9 mouse cellular contexts compared by ENCODE assay signal in genomic region chr14:56775416-56775815, GRCm38 (mm10). TPM values are rescaled to one million over a fixed set of nuclear protein-coding genes. Genes with fewer than 3 reads are reported as not detected.
A peak's percentile ranks its signal among the peaks of the same experiment; 100 is the strongest.
DNase-seq lines count a peak whose midpoint lies in the region; ATAC-seq and TF ChIP-seq lines count a peak whose summit lies in the region.
"Had no signal": no experiment of that assay in that cellular context is flagged by ENCODE, and none has a peak within 500 bp of the region (broad histone marks: within the 10 kb centered on the region; RNA-seq: fewer than 3 reads in every experiment).

No protein-coding gene starts in this region.

- no peaks in the 10 kb centered on the region for H3K9me3 ChIP-seq in kidney, postnatal 0 days (replicated peaks; ENCODE audit: low read length)
- no peaks in the 10 kb centered on the region for H3K9me3 ChIP-seq in forebrain, embryonic 10.5 days
- H3K9me3 ChIP-seq in limb, embryonic 10.5 days (replicated peaks): no peaks in the 10 kb centered on the region
- no peaks in the 10 kb centered on the region for H3K9me3 ChIP-seq in neural tube, embryonic 14.5 days (ENCODE audit: control insufficient read depth, low read length)

- no peak for TF ChIP-seq CTCF in kidney, postnatal 0 days (IDR thresholded peaks at IDR 0.05; ENCODE audit: low read depth)

- no peak overlapping the region for H3K9ac ChIP-seq in kidney, postnatal 0 days (ENCODE audit: low read depth, low read length)
- H3K9ac ChIP-seq in neural tube, embryonic 14.5 days (replicated peaks; ENCODE audit: low read depth, low read length): no peak overlapping the region

- no peak for DNase-seq in kidney, postnatal 0 days (ENCODE audit: low spot score)
- no peak for DNase-seq in kidney, adult 8-10 months
- DNase-seq in forebrain, embryonic 10.5 days (ENCODE audit: extremely low spot score, low spot score): no peak
- no peak for DNase-seq in limb, embryonic 10.5 days (ENCODE audit: low spot score)
- DNase-seq in cerebellum, adult 11 months: no peak
- DNase-seq in B cell, adult 2 months: no peak
- DNase-seq in kidney, adult 9 months: no peak

- ATAC-seq in kidney, postnatal 0 days (replicated peaks; ENCODE audit: low FRiP score, low read depth): no peak
- no peak for ATAC-seq in neural tube, embryonic 14.5 days (ENCODE audit: low read depth)

- no peak overlapping the region for H3K27ac ChIP-seq in kidney, postnatal 0 days
- no peak overlapping the region for H3K27ac ChIP-seq in forebrain, embryonic 10.5 days
- H3K27ac ChIP-seq in limb, embryonic 10.5 days: no peak overlapping the region
- H3K27ac ChIP-seq in neural tube, embryonic 14.5 days (ENCODE audit: low read depth, low read length): no peak overlapping the region
- H3K27ac ChIP-seq: macrophage had no signal

- H3K36me3 ChIP-seq in kidney, postnatal 0 days (ENCODE audit: insufficient read depth, low read length): 0 out of 2 replicates have a peak, but pooled peaks cover 8% of the 10 kb centered on the region
- H3K36me3 ChIP-seq in forebrain, embryonic 10.5 days (replicated peaks): peaks cover 53% of the 10 kb centered on the region
- peaks cover 37% of the 10 kb centered on the region for H3K36me3 ChIP-seq in limb, embryonic 10.5 days
- H3K36me3 ChIP-seq in neural tube, embryonic 14.5 days (ENCODE audit: control insufficient read depth, insufficient read depth, low read length): peaks cover 4% of the 10 kb centered on the region

- 74% methylated on average over 4 of the region's 4 CpGs for WGBS in kidney, postnatal 0 days
- 83% methylated on average over 4 of the region's 4 CpGs for WGBS in forebrain, embryonic 10.5 days
- 85% methylated on average over 4 of the region's 4 CpGs for WGBS in limb, embryonic 10.5 days
- 87% methylated on average over 4 of the region's 4 CpGs for WGBS in neural tube, embryonic 14.5 days

- H3K4me2 ChIP-seq in kidney, postnatal 0 days (ENCODE audit: low read length): peak overlapping the region; percentile 79
- peak overlapping the region; percentile 82 for H3K4me2 ChIP-seq in neural tube, embryonic 14.5 days (ENCODE audit: low read depth, low read length)

- no peak overlapping the region for H3K4me3 ChIP-seq in kidney, postnatal 0 days (replicated peaks; ENCODE audit: low read depth, low read length)
- peak overlapping the region; percentile 96 for H3K4me3 ChIP-seq in forebrain, embryonic 10.5 days
- H3K4me3 ChIP-seq in limb, embryonic 10.5 days: peak overlapping the region; percentile 96
- no peak overlapping the region for H3K4me3 ChIP-seq in neural tube, embryonic 14.5 days (ENCODE audit: low read depth, low read length)

- H3K4me1 ChIP-seq in kidney, postnatal 0 days (replicated peaks; ENCODE audit: insufficient read depth, low read length): 0 out of 2 replicates have a peak, but pooled peaks cover 9% of the 10 kb centered on the region
- peaks cover 32% of the 10 kb centered on the region for H3K4me1 ChIP-seq in forebrain, embryonic 10.5 days
- peaks cover 14% of the 10 kb centered on the region for H3K4me1 ChIP-seq in limb, embryonic 10.5 days
- peaks cover 16% of the 10 kb centered on the region; the same call in 1 of the 2 replicates for H3K4me1 ChIP-seq in neural tube, embryonic 14.5 days (ENCODE audit: control insufficient read depth, insufficient read depth, low read length)

- H3K27me3 ChIP-seq in kidney, postnatal 0 days (ENCODE audit: insufficient read depth, low read length): no peaks in the 10 kb centered on the region
- H3K27me3 ChIP-seq in forebrain, embryonic 10.5 days (ENCODE audit: poor library complexity, severe bottlenecking): no peaks in the 10 kb centered on the region
- H3K27me3 ChIP-seq in limb, embryonic 10.5 days (ENCODE audit: low read depth, poor library complexity, severe bottlenecking): no peaks in the 10 kb centered on the region
- H3K27me3 ChIP-seq in neural tube, embryonic 14.5 days (ENCODE audit: control insufficient read depth, insufficient read depth, low read length): no peaks in the 10 kb centered on the region

RNA-seq across cellular contexts. Expression of gene Pspc1, which starts 2.7 kb away (rescaled TPM):
- 23.1 and 24.4 TPM in 2 replicates for polyA plus RNA-seq in kidney, postnatal 0 days (2015; fragmentation: Nextera tagmentation; extraction: Ambion mirVana)
- 45.3 and 51.3 TPM in 2 replicates for polyA plus RNA-seq in forebrain, embryonic 10.5 days (2016; fragmentation: Nextera tagmentation; extraction: Ambion mirVana)
- 37.0 and 42.6 TPM in 2 replicates for polyA plus RNA-seq in limb, embryonic 10.5 days (2016; fragmentation: Nextera tagmentation; extraction: Ambion mirVana)
- 51.3 and 72.5 TPM in 2 replicates for polyA plus RNA-seq in neural tube, embryonic 14.5 days (2014; fragmentation: Nextera tagmentation; extraction: Ambion mirVana)

RNA-seq across cellular contexts. Expression of gene Zmym5, which starts 36.1 kb away (rescaled TPM):
- polyA plus RNA-seq in kidney, postnatal 0 days (2015; fragmentation: Nextera tagmentation; extraction: Ambion mirVana): 26.3 and 28.7 TPM in 2 replicates
- 23.3 and 23.4 TPM in 2 replicates for polyA plus RNA-seq in forebrain, embryonic 10.5 days (2016; fragmentation: Nextera tagmentation; extraction: Ambion mirVana)
- 22.0 and 27.9 TPM in 2 replicates for polyA plus RNA-seq in limb, embryonic 10.5 days (2016; fragmentation: Nextera tagmentation; extraction: Ambion mirVana)
- polyA plus RNA-seq in neural tube, embryonic 14.5 days (2014; fragmentation: Nextera tagmentation; extraction: Ambion mirVana): 26.5 and 28.0 TPM in 2 replicates

Comparison
In these comparisons a context has a peak if more than half of its experiments do, and no peak if none do; other contexts are left out.
1. H3K4me3 ChIP-seq: peak in forebrain, embryonic 10.5 days (single experiment) and limb, embryonic 10.5 days (single experiment); none in kidney, postnatal 0 days (single experiment) and neural tube, embryonic 14.5 days (single experiment).